Mouse (Mus musculus) ovary, postnatal 14 days (tissue): ENCODE measurements around the gene Camk1d.
"Not testable (repeated sequence)": the region's sequence is repeated elsewhere in the genome, so short reads cannot be mapped to it uniquely, and the experiment has no call there.

Source experiments
- DNase-seq: peaks from one replicate; pipeline ENCODE4 v3.0.0; 2022; ENCODE audit warnings: low spot score

Camk1d gene

DNA sequence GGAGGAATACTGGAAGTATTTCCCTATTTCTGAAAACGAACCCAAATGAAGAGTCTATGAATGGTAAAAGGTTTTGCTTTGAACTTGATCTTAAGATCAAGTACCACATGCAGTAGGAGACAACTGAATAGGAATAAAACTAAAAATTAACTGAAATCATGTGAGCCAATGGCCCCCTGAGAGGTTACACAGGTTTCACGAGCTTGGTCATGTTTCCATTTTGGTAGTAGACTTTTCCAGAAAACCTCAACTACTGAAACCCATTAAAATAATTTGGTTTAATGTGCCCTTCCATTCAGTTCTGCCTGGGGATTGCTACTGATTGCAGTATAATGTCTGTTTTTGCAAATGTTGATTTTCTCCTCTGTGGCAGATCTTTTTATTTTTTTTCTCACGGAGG lies 316.8 kb downstream of the Camk1d start:
- DNase-seq: no peak

DNA sequence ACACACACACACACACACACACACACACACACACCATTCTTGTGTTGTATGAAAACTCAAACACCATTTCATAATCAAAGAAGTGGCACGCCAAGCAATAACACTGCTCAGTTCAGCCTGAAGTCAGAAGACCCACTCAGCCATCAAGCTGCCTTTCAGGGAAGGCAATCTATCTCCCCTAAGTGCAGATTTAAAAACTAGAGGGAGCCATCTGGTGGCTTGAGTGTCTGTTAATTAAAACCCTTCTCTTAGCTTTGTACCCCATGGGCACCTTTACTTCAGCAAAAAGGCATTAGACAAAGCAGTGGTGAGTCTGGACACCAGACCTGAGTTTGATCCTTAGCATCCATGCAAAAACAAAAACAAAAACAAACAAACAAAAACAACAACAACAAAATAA lies 317.9 kb downstream of the Camk1d start:
- DNase-seq: no peak

DNA sequence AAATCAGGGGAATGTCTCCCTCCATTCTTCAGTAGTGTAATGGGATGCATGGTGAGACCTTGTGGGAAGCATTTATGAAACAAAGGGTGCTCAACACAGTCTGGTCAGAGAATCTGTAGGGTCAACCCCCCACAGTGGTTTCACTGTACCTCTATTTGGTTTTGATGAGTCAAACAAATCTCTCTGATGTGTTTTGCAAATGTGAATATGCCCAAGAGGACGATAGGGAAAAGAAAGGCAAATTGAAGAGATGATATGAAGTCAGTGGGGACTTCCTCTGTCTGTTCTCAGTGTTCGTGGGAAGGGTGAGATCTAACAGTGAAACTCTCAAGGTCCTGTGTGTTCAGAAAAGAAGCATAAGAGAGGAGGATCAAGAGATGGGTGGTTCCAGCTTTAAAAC lies 318.4 kb downstream of the Camk1d start:
- DNase-seq: no peak

DNA sequence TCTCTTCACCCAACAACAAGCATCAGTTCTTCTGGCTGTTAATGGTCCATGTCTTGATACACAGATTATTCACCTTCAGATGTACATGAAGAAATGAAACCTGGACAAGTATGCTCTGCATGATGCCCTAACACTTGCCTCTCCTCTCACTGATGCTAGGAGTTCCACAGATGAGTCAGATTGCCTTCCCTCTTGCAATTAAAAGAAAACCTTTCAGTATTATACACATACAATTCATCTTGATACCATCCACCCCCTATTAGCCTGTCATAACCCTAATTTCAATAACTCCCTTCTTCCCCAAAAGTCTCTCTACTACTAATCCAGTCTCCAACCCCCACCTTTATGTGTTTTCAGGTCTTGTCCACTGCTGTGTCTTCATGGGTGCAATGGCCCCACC lies 321.4 kb downstream of the Camk1d start:
- DNase-seq: no peak

DNA sequence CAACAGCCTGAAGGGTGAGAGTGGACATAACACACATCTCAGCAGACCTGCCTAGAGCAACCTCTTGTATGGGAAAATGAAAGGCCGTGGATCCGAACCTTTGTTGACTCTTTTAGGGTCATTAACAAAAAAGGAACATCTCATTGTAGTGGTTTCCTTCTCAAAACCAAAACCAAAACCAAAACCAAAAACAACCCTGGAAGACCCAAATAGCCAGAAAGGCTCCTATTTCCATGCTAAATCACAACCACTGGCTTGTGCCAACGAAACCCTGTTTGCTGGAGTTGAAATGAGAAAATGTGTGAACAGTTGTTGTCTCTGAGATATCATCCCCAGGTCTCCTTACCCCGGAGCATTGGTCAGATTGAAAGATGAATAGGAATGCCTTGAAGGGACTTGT lies 321.8 kb downstream of the Camk1d start:
- DNase-seq: no peak

DNA sequence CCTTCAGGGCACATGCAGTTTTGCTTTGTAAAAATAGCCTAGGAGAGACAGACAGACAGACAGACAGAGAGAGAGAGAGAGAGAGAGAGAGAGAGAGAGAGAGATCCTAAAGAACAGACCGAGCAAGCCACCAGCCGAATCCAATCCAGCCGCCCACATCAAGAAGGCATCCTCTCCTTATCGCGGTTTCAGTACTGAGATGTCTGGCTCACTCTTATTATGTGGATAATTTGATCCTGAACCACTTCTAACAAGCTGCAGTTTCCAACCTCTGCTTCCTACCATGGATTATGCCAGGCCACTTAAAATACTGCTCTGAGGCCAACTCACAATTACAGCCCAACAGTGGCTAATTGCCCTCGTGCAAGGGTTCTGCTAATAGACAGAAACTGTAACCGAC lies 325.9 kb downstream of the Camk1d start:
- no peak for DNase-seq

DNA sequence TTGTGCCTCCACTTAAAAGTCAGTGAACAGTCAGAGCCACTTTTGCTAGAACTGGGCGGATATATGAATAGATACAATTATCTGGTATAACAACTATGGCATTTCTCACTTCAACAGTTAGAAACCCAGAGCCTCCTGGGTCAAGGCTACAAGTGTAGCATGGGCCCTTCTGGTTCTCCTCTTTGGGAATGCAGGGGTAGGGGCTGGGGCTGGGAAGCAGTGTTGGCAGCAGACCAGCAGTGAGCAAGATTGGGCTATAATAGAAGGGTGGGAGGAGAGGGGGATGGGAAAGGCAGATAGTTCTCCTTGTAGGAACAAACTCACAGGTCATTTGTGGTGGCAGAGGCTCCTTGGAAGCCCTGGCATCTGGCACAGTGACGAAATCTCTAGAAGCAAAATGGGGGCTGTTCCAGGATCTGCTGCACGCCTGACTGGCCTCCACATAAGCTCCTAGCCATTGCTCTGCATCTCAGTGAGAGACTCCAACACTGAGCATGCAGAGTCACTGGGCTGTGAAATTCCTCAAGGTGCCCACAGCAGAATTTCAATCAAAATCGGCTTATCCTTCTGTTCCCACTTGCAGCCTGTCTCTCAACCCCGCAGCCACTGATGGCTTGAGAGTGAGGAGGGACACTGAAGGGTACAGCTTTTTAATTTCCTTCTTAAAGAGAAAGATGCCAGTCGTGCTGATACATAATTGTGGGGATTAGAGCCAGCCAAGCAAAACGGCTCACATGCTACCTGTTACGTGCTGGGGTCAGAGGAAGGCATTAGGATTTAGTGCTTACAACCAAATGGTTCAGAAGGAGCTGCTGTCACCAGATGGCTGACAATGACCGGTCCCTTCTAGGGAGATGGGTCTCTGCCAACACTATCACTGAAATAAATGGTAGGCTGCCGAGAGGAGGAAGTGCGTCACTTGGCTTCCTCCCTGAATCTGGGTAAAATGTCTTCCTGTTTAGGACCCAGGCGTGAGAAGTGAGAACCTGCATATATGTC lies 332.3 kb downstream of the Camk1d start:
- DNase-seq: no peak

DNA sequence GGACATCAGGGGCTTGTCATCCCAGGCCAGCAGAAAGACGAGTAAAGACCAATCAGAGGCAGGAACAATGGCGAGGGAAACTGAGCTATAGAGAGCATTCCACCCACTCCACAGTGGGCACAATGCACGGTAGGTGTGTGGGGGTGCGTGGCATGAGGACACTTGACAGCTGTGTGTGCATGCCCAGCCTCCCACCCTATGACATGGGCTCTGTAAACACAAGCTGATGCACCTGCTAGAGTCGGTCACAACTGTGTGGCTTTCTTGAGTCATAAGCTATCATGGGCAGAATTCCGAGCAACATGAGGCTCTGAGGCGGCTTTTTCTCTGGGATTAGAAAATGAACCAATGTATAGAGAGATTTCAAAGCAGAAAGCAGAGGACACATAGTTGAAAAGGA lies 333.3 kb downstream of the Camk1d start:
- no peak for DNase-seq

DNA sequence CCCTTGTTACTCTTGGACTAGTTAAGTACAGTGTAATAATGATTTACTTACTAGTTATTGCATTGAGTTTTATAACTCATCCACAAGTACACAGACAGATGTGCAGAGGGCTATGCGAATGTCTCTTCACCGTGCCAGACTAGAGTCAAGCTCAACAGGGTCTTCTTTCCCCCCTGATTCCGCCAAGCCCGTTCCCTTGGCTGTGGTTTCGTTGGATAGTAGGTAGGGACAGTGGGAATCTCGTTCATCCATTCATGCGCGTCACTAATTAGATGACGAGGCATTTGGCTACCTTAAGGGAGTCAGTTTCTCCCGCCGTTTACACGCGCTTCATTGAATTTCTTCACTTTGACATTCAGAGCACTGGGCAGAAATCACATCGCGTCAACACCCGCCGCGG lies 335.4 kb downstream of the Camk1d start:
- DNase-seq: not testable (repeated sequence)

DNA sequence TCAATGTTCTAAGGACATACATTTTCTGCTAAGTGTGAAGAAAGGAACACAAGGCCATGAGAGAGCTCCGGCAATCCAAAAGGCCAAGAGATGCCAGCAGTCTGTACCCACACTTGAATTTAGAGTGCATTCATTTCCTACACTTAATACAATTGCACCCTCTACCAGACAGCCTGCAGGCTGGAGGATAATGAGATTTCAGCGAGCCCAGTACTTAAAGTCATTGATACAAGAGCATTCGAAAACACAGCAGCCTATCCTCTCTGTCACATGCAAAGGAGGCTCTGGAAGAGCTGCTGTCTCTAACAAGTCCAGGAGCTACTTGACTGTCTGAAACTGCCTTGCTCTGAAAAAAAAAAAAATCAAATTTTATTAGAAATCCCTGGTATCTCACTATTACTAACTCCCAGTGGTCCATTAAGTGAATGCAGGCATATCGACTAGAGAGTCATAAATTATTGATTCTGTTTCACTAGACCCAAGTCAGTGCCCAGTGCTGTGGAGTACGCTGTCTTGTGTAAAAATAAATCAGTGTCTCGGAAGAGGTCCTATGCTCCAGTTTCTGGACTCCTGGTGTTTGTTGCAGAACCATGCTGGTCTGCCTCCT lies 336.1 kb downstream of the Camk1d start:
- no peak for DNase-seq

DNA sequence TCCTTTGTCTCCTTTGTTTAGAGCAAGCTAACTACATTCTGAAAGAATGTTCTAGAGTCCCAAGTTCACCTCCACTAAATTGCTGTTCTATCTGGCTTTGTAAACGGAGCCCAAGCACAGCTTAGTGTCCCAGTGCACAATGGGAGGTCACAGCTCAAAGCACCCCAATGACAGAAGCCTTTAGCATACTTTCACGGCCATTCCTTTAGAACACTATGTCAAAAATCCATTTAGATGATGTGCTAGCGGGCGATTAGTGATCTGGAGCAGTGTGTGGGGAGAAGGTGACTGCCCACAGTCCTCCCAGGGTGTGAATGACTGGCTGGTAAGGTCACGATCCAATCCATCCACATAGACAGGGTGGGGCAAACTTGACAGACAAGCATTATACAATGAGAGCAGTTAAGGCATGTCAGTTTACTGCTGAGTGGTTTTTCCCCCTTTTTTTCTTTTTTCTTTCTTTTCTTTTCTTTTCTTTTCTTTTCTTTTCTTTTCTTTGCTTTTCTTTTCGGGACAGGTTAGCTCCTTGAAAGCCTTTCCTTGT lies 341.4 kb downstream of the Camk1d start:
- no peak for DNase-seq

DNA sequence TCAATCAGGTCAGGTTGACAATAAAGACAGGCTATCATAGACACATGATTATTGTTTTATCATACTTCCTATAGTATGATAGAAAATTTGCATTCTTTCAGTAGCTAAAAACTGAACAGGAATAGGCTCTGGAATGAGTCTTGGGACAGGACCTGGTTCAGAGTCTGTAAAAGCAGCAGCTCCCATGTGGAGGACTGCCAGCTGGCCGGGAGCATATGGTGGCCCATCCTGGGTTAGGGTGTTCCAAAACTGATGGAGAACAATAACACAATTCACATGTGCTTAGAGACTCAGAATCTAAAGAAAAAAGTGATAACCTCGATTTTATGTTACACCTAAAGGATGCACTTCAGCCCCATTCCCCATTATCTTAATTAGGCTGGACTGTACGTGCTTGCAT lies 343.0 kb downstream of the Camk1d start:
- no peak for DNase-seq

DNA sequence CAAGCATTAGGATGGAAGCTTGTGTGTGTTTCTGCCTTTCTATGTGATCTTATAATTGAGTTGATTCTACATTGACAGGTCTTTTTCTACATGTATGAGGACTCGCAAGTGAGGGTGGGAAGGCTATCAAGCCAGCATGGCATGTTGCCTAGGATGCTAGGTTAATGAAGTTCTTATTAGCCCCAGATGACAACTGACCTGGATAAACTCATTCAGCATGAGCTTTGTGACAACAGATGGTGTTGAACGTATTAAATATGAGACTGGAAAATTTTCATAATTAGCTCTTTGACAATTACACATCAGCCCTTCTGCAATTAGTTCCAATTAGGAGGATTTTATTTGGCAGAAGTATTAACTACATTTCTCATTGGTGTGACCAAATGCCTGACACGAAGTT lies 343.7 kb downstream of the Camk1d start:
- DNase-seq: no peak

DNA sequence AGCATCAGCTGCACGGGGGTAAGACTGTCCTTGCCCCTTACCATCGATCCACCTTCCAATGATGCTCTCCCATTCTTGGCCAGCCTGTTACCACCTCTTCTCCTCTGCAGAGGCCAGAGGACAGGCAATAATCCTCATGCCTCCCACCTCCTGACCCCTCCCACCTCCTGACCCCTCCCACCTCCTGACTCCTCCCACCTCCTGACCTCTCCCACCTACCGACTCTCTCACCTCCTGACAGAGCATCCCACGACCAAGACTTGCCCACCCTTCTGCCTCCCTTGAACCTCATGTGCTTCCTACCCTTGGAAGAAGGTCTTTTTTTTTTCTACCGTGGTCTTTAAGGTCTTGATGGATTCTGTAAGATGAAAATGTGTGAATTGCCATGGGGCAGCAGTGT lies 350.5 kb downstream of the Camk1d start:
- no peak for DNase-seq

DNA sequence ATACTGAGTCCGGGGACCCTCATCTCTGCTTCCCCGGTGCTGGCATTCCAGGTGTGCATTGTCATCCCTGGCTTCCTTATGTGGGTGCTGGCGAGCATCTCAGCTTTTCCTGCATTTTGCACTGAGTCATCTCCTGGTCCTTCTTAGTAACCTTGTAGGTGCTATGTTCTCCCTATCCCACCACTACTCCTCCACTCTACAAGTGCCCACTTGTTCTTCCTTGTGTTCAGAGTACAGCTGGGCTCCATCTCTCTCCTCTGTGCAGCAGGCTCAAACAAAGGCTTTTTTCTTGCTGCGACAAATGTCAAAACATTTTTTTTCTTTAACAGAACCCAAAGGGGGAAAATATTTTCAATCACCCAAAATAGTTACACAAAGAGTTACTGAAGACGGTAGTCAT lies 356.3 kb downstream of the Camk1d start:
- no peak for DNase-seq

DNA sequence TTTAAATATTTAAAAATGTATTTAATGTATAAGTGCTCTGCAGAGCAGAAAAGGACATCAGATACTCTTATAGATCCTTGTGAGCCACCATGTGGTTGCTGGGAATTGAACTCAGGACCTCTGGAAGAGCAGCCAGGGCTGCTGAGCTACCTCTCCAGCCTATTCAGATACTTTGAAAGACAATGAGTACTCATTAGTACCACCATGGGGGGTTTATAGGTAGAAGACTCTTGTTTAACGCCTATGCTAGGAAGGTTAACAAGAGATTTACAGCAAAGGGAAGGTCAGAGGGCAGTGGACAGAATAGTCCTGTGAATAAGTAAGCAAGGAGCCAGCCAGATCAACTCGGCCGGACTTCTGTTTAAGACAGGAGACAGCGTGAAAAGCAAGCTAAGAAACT lies 357.3 kb downstream of the Camk1d start:
- no peak for DNase-seq

DNA sequence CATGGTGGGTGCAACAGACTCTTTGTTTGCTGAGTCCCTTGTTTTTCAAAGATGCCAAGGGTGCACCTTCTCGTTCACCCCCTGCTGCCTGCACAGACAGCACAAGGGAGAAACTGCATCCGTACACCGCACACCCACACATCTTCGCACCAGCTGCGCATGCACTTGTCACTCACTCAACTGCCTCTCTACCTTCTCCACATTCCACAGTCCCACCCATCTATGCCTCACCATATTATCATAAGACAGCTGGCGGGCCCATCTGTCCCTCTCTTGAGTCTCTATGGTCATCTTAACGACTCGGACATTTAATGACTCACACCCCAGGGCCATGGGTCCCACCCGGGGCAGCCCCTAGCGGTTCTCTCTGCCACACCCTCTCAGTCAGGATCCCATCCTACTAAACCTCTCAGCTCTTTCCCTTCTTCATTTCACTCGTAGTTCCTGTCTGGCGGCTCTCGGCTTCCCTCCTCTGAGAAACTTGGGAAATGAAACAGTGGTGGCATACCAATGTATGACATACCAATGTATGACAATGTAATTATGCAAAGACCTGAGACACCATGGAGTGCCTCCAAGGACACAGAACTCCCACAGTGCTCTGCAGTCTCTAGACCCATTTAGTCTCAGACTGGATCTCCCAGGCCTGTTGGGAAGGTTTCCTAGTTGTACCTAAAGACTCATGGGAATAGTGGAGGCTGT lies 361.3 kb downstream of the Camk1d start:
- no peak for DNase-seq

DNA sequence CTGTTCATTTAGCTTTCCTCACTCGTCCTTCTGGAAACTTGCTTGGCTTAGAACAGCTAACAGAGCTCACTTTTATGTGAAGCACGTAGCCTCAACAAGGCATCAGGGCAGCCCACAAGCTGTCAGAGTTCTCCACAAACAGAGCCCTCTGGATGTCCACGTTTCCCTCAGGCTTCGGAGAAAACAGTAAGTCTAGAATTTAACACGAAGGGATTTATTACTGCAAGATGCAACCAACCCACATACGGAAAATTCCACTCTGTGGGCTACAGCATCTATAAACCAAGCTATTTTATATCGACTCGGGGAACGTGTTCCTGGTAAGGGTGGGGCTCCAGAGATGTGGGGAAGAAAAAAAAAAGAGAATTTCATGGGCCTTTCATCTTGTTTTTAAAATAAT lies 369.0 kb downstream of the Camk1d start:
- DNase-seq: no peak

DNA sequence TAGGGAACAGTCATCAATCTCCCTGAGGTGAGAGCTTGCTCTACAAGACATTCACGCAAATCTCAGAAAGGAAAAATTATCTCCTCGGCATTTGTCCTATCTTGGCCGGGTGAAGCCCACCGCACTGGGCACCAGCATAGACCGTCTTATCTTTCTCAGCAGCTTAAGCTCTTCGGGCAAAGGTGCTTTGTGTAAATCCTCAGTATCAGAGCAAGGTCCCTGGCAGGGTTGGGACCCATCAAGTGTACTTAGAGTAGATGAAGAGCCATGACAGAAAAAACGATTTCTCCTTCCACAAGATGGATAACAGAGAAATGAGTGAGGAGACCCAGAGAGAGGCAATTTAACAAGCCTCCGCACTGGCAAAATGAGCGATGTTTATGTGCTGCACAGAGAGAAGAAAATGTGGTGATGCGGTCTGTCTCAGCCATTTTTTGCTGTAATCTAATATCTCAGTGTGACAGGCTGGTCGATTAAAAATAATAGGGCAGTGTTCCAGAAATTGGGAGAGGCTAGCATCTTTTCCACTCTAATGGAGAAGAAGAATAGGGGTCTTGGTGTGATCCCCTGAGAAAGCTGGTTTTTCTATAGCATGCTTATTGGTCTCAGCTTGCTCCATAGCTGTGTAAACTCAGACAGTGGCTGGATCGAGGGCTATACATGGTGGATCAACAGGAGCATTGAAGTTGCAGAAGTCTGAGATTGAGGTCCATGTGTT lies 386.6 kb downstream of the Camk1d start:
- no peak for DNase-seq

DNA sequence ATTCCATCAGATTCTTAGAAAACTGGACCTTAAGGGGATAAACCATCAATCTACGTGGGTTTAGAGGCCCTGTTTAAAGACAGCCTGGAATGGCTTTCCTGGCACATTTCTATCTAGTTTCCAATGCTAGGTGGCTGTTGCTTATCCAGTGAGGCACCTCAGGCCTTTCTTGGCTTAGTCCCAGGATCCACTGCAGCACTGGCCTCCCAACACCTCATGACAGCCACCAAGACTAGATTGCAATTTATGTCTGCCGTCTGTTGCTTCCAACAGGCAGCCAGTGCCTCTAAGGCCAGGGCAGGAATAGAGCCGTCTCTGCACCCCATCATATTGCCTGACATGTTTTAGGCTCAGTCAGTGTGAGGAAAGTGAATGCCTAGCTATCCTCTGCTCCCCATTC lies 389.5 kb downstream of the Camk1d start:
- DNase-seq: no peak

DNA sequence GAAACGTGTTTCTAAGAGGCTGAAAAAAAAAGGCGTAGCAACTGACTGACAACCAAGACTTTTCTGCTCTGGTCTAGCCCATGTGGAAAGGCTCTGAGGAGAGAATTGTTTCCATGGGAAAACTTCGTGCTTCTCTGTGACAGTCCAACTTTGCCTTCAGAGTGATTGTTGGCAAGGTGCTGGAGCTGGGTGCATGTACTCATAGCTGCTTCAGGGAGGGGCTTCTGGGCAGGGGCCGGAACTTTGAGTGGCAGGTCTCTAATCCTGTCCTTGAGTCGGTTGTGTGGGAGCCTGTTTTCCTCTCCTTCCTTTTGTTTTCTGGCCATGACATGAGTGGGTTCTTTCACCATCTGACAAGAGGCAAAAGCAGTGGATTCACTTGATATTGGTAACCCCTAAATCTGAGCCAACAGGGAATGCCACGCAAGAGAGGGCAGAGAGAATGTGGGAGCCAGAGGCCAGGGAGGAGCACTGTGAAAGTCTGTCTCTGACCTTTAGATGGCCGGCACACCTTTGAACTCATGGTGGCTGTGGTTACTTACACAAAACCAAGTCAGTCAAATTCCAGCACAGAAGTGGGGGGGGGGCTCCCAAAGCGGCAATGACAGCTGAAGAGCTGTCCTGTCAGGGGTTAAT lies 392.5 kb downstream of the Camk1d start:
- no peak for DNase-seq

DNA sequence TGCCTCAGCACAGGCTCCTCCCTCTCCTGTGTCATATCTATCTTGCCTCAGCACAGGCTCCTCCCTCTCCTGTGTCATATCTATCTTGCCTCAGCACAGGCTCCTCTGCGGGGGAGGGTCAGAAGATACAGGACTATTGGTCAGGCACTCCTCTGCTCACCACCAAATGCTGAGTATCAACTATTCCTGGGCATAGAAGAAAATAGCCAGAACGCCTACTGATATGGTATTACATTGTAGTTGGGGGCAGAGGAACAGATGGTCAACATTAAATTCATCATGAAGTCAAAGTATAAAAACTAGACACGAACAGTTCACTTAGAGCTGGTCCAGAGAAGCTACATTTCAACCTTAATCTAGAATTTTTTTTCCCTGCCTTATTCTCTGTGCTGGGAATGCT lies 395.2 kb downstream of the Camk1d start:
- DNase-seq: no peak
